Mouse (Mus musculus): Measurements from ENCODE around the gene Pdcd2l. TPM values are rescaled to one million over a fixed set of nuclear protein-coding genes. Genes with fewer than 3 reads are reported as not detected.
"Not testable (repeated sequence)": the region's sequence is repeated elsewhere in the genome, so short reads cannot be mapped to it uniquely, and the experiment has no call there.

Pdcd2l gene
- polyA plus RNA-seq, 1 experiment: 29.9 TPM

DNA sequence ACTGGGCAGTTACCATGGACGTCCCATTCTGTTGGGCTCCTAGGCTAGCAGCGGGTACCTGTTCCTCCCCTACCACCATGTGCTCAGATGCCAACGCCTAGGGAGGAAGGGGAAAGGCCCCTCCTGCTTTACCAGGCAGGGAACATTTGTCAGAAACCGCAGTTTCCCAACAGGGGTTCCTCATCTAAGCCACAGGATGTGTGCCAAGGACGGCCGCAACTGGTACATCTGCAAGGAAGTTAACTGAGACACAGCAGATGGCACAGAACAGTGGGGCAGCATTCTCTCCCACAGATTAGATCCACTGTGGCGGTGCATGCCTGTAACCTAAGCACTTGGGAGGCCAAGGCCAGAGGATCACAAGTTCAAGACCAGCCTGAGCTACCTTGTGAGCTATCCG is 18.2 kb upstream of the Pdcd2l start:
- DNase-seq (ENCODE audit: extremely low spot score in 1 of 2, low spot score in 1 of 2): no peak

DNA sequence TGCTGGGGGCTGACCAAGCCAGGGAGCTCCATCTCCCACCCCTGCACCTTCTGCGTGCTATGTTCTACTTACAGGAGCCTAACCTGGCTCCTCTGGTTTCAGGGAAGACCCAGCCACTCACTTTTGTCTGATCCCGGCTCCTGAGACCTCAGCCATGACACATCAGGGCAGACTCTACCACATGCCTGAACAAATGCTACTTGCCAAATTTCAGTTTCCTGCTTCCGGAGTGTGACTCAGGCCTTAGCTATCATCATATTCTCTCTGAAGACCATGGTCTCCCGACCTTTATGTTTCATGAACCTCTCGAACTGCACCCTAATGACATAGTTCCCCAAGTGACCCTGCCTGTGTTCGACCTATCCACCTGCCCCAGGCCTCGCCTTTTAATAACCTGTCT is 16.8 kb upstream of the Pdcd2l start:
- DNase-seq (ENCODE audit: extremely low spot score in 1 of 2, low spot score in 1 of 2): no peak

DNA sequence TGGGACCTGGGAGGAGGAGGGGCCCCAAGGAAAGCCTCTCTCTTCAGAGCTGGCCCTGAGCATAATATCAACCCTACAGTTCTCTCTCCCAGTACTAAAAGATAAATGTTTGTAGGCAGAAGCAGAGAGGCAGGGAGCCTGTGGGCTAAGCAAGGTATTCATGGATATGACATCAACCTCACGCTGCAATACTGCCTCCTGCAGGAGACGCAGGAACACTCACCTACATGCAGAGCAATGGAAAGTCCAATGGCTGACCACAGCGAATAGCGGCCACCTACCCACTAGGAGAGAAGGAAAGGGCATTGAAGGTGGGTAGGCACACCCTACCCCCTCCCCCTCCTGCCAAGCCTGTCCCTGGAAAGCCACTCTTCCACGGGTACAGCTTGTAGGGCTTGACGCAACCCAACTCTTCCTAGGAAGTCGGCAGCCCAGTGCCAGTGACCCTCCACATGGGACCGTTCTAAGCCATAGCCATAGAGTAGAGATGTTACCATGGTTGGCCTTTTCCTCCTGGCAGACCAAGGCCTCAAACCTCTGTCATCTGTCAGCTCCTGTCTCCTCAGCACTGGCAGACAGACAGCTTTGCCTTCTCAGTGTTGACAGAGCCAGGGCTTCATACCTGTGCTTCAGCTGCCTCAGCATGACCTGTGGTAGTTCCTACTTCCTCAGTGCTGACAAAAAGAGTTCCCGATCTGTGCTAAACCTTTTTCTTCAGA is 11.7 kb upstream of the Pdcd2l start:
- no peak for DNase-seq (ENCODE audit: extremely low spot score in 1 of 2, low spot score in 1 of 2)

DNA sequence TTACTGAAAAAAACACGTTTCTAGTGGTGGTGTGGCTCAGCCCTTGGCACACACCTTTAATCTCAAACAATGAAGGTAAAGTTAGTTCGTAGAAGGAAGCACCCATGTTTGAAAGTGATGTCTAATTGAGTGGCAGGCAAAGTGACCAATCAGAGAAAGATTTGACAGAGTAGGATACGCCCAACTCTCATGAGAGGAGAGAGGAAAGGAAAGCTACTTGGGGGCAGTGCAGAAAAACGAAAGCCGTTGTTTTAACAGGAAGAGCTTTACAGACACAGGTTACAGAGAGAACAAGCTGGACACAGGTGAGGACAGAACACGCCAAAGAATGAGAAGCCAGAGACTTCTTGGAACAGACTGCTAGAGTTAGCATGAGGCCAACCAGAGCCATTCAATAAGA is 9.9 kb upstream of the Pdcd2l start:
- no peak for DNase-seq (ENCODE audit: extremely low spot score in 1 of 2, low spot score in 1 of 2)

DNA sequence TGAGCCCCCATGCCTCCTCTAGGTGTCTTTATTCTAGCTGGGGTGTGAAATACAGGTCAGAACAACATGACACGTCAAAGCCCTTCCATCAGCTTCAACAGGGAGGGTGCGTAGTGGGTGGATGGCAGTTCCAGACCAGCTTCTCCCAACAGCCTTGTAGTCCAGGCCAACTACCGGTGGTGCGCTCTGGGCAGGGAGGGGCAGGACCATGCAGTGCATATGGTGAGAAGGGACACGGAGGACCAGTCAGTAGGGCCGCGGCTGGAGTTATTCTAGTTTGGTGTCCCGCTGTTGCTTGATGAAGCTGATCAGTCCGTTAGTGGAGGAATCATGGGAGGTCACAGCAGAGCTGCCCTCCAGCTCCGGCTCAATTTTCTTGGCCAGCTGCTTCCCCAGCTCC is 5.7 kb upstream of the Pdcd2l start:
- DNase-seq (ENCODE audit: extremely low spot score in 1 of 2, low spot score in 1 of 2): not testable (repeated sequence)

DNA sequence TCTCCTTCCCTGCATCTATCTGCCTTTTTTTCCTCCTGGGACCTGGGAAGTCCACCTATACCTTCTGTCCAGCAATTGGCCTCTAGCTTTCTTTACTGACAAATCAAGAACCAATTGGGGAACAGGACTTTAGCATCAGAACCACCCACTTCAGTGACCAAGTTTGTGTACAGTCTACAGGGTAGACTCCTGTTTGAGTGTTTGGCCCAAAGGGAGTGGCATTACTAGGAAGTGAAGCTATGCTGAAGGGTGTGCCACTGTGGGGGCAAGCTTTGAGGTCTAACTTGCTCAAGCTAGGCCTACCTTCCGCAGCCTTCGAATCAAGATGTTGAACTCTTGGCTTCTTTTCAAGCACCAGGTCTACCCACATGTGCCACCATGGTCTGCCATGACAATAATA is 4.4 kb upstream of the Pdcd2l start:
- DNase-seq (ENCODE audit: extremely low spot score in 1 of 2, low spot score in 1 of 2): no peak

DNA sequence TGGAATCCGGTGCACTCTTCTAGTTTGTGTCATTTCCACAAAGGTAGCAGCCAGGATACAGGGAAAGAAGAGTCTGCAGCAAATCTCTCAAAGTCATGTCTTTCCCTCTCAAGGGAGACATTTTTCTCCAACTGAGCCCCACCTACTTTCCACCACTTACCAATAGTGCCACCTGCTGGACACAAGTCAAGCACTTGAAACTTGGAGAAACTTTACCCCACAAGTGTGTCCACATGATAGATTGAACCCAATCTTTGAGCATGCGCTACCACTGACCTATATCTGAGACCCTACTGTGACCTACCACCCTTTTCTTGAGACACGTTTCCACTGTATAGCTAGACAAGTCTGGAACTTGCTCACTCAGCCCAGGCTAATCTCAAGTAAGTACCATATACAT is 1.9 kb upstream of the Pdcd2l start:
- DNase-seq (ENCODE audit: extremely low spot score in 1 of 2, low spot score in 1 of 2): peak in 1 of 2 experiments; percentile 25

DNA sequence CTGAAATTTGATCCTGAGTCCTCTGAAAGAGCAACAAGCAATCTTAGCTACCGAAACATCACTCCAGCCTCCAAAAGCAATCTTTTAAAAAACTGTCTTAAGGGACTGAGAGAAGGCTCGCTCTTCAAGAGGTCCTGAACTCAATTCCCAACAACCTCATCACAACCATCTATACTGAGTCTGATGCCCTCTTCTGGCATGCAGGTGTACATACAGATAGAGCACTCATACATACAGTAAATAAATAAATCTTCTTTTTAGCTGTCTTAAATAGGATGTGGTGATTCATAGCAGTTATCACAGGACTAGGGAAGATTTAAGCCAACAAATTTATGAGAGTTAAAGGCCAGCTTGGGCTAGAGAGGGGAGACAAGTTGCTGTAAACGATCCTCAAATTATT is 829 bp downstream of the Pdcd2l start:
- DNase-seq (ENCODE audit: extremely low spot score in 1 of 2, low spot score in 1 of 2): no peak

DNA sequence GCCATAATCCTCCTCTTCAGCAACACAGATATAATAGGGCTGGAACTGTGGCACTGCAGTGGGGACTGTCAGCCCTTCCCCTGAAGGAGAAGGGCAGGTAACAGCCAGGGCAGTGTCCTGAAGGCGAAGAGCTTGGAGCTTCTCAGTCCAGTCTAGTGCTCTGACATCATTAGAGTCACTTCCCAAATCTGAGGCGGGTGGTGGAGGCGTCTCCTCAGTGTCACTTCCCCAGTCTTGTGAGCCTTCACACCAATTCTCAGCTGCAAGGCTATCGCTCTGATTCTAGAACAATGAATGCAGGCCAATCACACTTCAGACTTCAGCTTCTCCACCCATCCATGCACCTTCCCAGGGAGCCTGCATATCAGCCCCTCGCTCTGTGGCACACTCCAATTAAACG is 3.6 kb downstream of the Pdcd2l start:
- no peak for DNase-seq (ENCODE audit: extremely low spot score in 1 of 2, low spot score in 1 of 2)

DNA sequence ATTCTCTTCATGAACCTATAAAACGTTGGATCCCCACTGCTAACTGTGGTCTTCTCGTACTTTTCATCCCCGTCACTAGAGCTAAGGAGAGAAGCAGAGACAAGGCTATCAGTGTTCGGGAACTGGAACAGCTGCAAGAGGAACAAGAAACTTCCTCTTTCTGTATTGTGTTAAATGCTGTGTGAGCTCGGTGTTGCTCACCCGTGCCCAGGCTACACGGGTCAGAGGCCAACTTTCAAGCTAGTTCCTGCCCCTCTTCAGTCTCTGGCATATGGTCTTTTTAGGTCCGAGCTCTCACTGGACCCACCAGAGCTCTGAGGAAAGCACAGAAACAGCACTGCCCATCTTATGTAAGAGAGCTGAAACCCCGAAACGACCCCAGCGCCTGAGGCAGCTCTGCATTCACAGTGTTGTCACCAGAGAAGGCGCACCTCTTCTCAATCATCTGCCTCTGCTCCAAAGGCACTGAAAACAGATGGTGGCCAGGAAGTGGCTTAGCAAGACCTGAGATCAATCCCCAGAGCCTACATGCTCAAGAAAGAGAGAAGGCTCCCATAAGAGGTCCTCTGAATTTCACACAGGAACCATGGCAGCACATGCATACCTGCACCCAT is 7.0 kb downstream of the Pdcd2l start:
- DNase-seq (ENCODE audit: extremely low spot score in 1 of 2, low spot score in 1 of 2): no peak

DNA sequence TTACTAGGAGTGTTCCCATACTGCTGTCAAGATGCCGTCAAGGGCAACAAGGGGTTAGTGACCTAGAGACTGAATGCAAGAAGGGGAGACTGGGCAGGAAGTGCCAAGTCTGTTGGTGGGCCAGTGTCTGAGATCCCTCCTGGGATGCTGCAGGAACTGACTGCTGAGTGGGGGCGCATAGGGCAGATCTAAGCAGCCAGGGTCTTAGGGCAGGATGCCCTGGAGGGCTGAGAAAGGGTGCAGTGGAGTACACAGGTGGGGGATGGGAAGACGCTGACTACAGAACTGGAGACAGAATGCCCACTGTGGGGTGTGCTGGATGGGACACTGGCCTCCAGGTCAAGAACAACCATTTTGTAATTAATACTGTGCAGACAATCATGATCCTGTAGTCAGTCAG is 12.7 kb downstream of the Pdcd2l start:
- no peak for DNase-seq (ENCODE audit: extremely low spot score in 1 of 2, low spot score in 1 of 2)

DNA sequence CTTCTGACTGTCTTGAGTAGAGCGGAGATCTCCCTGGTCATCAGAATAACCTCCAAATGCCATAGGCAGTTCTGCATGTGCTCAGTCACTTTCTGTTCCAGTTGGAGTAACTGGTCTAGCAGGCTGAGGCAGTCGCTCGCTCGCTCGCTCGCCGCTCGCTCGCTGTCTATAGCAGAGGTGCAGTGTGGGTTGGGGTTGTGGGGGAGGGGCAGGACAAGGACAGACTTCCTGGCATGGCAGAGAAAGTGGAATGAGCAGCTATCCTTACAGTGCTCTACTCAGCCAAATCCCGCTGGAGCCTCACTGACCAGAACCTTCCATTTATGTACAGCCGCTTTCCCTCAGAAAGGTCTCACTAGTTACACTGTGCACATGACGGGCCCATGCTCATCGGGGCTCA is 13.1 kb downstream of the Pdcd2l start:
- no peak for DNase-seq (ENCODE audit: extremely low spot score in 1 of 2, low spot score in 1 of 2)

DNA sequence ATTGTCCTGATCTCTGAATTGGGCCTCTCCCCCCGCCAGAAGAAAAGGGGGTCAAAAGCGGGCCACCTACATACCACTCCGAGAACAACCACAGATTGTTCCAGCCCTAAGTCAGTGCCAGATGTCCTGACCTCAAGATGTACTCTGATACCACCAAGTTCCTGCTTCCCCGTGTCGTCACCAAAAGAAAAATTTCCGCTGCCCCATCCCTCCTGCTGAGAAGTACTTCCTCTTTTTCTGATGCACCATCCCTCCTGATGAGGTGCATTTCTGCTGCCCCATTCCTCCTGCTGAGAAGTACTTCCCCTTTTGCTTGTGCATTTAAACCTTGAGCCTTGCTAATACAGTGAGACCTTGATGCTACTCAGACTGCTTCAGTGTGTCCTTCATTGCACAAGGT is 20.2 kb downstream of the Pdcd2l start:
- DNase-seq (ENCODE audit: extremely low spot score in 1 of 2, low spot score in 1 of 2): not testable (repeated sequence)

DNA sequence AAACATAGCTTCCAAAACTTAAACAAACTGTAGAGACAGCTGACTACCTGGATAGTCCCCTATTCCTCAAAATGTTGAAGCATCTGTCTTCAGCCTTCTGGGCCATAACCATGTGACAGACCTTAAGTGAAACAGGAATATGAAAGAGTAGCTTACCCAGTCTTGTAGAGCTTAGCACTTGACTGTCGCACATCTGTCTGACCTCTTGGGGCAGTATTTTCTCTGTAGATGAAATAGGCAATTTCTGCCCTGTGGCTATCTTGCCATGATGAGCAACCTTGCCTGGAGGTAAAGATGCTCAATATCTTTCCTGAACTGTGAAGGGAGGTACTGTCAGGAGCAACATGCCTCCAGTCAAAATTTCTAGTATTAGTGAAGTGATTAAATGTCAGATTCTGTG is 24.2 kb downstream of the Pdcd2l start:
- DNase-seq (ENCODE audit: extremely low spot score in 1 of 2, low spot score in 1 of 2): no peak

DNA sequence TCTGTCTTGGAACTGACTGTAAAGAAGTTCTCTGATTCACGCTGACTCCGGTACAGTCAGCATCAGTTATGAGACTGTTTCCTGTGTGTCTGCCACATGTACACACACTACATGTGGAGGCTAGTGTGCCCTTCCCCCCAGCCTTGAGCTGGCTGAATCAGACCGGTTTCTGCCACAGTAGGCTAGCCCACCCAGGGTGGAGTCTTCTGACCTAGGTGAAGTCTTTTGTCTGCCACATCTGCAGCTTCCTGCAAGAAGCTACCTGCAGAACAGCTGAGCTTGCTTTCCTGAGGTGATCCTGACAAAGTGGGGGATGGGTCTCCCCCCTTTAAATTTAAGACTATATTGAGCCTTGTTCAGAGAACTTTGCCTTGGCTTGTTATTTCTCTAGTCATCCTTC is 27.0 kb downstream of the Pdcd2l start, which contains the start of gene Uba2:
Gene Uba2, minus strand, starts transcription at position 146 of the 400 bp plus-strand sequence.
- DNase-seq (ENCODE audit: extremely low spot score in 1 of 2, low spot score in 1 of 2): no peak

DNA sequence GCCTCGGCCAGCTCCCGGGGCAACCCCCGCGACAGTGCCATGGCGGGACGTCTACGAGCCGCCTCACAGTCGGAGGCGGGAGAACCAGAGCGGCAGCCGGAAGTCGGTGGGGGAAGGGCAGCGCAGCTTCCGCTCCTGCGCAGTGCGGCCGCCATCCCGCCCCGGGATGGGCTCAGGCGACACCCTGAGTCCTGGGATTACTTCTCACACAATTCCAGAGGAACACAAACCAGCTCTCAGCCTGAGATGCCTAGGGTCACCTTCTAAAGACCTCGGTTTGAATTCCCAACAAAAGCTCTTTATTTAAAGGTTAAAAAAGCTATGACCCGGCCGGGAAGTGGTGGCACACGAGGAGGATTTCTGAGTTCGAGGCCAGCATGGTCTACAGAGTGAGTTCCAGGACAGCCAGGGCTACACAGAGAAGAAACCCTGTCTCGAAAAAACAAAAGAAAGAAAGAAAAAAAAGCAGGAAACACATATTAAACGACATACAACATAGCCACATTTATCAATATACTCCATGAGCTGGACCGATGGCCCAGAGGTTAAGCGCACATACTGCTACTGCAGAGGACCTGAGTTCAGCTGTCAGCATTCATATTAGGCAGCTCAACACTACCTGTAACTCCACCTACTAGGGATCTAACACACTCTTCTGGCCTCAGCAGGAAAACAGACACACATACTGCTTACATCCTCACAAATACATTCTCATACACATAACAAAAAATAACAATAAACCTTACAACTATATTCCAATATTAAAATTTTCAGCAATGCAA is 27.8 kb downstream of the Pdcd2l start:
- peak; percentile 72 to 93 for DNase-seq (ENCODE audit: extremely low spot score in 1 of 2, low spot score in 1 of 2)

DNA sequence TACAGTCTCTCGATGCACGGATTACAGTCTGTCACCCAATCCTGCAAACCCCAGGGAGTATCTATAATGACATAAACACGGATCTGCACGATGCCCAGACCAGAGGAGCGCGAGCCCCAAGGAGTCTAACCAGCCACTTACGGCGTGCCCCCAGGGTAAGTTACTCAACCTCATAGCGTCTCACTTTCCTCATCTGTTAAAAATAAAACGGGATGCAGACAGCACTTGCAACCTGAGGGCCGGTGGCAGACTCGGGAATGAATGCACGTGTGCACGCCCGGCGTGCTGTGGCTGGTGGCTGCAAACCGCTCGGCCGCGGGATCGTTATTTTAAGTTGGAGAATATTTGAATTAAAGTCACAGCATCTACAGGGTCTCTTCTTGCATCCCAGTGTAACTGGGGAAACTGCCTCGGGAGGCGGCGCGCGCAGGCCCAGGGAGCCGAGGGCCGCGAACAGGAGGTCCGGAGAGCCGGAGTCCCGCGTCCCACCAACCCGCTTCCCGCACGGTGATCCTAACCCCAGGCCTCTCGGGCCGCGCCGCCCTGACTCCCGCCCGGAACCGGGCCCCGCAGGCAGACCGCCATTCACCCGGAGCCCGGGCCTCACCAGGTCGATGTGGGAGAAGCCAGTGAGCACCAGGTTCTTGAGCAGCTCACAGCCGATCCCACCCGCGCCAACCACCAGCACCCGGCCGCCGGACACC is 28.5 kb downstream of the Pdcd2l start:
- peak in 1 of 2 experiments; percentile 33 for DNase-seq (ENCODE audit: extremely low spot score in 1 of 2, low spot score in 1 of 2)

DNA sequence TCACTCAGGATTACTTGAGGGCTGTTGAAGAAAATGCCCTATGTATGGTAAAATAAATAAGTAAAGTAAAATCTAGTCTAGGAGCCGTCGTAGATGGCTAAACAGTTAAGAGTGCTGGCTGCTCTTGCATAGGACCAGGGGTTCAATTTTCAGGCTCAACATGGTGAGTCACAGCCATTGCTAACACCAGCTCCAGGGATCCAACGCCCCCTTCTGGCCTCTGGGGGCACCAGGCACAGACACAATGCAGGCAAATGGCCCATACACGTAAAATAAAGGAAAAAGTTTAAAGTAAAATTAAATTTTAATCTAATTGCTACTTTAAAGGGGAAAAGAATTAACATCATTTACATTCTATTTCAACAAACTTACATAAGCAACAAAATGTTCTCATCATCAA is 29.6 kb downstream of the Pdcd2l start:
- peak in 1 of 2 experiments; percentile 19 for DNase-seq (ENCODE audit: extremely low spot score in 1 of 2, low spot score in 1 of 2)

DNA sequence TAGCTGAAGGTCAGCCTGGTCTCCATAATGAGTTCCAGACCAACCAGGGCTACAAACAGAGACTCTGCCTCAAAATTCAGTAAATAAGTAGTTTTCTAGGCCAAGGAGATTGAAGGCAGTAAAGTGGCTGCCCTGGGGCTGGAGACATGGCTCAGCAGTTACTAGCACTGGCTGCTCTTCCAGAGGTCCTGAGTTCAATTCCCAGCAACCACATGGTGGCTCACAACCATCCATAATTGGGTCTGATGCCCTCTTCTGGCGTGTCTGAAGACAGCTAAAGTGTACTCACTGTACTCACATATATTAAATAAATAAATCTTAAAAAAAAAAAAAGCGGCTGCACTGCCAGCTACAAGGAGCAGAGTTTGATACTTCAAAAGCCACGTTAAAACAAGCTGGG is 30.5 kb downstream of the Pdcd2l start:
- no peak for DNase-seq (ENCODE audit: extremely low spot score in 1 of 2, low spot score in 1 of 2)

DNA sequence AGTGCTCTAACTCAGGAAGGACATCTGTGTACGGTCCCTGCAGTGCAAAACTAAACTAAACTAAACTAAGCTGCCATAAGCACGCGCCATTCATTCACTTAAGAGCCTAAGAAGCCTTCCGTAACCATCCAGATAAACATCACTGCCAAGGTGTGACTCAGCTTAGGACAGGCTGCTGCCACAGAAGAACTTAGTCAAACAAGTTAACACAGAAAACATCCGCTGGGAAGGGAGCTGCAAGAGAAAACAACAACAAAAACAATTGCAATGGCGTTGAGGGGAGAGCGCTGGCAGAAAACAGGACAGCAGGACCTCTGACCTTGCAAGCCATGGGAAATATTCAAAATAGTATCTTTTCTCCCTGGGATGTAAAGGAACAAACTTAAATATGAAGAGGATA is 31.8 kb downstream of the Pdcd2l start:
- DNase-seq (ENCODE audit: extremely low spot score in 1 of 2, low spot score in 1 of 2): no peak

DNA sequence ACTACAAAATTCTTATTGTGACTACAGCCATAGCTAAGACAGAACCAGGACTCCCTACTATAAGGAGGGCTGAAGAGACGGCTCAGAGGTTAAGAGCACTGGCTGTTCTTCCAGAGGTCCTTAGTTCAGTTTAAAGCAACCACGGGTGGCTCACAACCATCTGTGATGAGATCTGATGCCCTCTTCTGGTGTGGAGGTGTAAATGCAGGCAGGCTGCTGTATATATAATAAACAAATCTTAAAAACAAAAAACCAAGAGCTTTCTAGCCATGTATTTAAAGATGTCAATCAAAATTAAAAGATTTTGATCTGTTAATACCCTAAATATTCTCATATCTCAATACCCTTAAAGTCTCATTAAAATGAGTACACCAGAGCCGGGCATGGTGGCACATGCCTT is 37.3 kb downstream of the Pdcd2l start:
- DNase-seq (ENCODE audit: extremely low spot score in 1 of 2, low spot score in 1 of 2): no peak

Data from frontal cortex, adult 2 months (tissue).